Mouse (Mus musculus) liver, adult (tissue): ENCODE measurements around the gene Tnfsf13.

Source experiments
- GATA4 ChIP-seq: IDR thresholded peaks from 2 replicates; pipeline ENCODE4 v1.6.1; 2014; ENCODE audit warnings: mild to moderate bottlenecking, low read length; ENCODE audit not compliant: insufficient replicate concordance

Gene Tnfsf13

DNA sequence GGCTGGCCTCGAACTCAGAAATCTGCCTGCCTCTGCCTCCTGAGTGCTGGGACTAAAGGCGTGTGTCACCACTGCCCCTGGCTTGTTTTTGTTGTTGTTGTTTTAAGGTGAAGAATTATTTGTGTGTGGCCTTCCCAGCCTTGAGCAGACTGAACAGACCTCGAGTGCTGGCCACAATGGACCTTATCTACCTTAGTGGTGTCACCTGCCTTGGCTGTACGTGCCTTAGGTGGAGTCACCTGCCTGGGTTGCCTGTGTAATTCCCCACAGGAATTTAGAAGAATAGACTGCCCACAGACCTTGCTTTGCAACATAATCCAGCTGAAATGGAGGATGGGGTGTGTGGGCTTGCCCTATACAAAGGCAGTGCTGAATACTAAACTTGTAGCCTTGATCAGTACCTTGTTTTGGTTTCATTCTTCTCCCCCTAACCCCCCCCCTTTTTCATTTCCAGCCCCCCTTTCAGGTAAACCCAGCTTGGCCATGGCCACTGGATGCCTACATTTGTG, 22.3 kb upstream of the Tnfsf13 start:
- no peak for TF ChIP-seq GATA4

DNA sequence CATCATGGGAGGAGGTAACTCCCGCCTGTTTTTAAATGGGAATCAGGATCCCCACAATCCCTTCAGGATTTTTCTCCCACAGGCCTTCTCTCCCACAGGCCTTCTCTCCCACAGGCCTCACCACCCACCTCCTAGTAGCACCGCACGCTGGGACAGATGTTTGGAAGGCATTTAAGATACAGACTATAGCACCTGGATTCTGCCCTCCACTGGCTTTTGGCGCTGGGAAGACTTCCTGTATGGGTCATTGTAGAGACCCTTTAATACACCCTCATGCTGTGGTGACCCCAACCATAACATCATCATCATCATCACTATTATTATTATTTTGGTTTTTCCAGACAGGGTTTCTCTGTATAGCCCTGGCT, 21.9 kb upstream of the Tnfsf13 start:
- TF ChIP-seq GATA4, result no peak

DNA sequence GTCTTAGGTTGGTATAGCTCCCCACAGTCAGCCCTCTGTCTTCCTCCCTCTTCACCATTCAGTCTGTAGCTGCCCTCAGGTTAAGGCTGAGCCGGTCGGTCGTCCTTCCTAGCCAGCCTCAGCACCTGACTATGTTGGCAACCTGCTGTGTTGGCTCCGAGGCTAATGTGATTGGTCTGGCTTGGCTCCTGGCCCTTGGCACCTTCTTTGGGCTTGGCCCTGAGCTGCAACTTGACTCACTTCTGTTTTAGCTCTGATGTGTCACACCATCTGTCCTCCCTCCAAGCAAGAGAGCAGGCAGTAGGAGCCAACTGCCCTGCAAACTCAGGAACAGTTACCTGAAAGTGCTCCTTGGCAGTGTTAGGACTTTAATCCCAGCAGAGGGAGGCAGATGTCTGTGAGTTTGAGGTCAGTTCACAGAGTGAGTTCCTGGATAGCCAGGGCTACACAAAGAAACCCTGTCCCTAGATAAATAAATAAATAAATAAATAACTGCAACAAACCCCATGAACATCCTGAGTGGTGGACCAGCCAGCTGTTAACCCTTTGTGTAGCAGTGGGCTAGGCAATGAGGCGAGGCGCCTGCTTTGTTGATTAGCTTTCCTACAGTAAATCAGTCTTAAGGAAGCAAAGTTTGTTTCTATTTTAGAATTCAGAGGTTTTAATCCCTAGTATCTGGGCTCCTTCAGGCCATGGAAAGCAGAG, 21.3 kb upstream of the Tnfsf13 start:
- no peak for TF ChIP-seq GATA4

DNA sequence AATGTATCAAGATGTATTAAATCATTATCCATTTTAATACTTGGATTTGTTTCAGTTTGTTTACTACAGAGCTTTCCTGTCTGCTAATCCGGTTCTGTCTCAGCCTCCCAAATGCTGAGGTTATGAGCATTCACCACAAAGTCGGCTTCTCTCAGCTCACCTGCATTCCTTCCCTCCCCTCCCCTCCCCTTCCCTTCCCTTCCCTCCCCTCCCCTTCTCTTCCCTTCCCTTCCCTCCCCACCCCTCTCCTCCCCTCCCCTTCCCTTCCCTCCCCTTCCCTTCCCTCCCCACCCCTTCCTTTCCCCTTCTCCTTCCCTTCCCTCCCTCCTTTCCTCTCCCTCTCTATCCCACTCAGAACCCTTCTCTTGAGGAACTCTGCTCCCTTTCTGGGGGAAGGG, 19.0 kb upstream of the Tnfsf13 start:
- no peak for TF ChIP-seq GATA4

DNA sequence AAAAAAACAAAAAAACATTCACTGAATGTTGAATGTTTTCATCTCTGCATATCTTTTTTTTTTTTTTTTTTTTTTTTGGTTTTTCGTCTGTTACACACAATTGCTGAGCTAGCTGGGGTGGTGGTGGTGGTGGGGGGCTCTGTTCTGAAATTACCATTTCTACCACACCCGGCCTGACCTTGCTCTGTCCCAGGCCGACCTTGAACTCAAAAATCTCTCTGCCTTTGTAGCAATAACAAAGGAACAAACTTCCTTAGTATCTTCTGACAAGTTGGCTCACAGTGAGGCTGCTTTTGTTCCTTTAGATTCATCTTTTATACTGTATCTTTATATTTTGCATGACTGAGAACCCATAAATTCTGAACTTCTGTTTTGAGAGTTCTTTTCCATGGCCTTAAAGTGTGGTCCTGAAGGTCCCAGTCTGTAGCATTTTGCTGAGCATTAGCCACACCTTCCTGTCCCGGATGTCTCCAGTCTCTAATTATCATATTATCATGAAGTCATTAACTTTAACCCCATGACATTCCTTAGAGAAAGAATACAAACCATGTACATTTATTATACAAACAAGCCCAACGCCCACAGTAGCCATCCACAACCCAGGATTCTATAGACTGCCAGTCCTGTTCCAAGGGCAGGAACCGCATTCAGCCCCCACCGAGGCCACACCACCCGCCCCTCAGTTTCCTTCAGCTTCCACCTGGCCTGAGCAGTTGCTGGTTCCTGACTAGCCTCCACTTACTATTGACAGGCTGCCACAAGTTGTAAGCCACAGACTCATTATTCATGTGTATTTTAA, 18.4 kb upstream of the Tnfsf13 start:
- TF ChIP-seq GATA4, result no peak

DNA sequence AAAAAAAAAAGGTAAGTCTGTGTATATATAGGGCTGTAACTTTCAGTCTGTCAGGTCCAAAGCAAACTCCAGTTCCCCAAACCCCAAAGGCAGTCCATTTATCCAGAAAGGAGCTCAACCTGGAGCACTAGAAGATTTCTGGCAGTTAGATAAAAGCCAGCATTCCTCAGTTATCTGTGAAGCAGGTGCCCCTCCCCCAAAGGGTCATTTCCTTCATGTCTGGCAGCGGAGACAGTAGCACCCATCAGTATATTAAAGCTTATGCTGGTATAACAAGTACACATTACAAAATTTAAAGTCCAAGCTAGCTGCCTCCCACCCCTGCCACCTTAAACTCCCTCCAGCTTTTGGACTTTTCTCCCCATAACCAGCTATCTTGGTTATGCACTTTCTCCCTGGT, 14.0 kb upstream of the Tnfsf13 start:
- TF ChIP-seq GATA4, result no peak

DNA sequence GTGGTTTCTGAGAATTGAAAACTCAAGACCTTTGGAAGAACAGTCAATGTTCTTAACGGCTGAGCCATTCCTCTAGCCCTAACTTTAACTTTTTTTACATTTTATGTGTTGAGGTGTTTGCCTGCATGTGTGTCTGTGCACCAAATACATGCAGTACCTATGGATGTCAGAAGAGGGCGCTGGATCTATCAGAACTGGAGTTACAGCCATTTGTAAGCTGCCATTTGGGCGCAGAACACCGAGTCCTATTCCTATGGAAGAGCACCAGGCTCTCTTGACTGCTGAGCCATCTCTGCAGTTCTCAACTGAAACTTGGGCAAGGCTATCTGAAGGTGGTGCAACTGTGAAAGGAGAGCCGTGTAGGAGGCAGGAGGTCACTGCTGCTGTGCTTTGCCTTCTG, 13.0 kb upstream of the Tnfsf13 start:
- TF ChIP-seq GATA4, result no peak

DNA sequence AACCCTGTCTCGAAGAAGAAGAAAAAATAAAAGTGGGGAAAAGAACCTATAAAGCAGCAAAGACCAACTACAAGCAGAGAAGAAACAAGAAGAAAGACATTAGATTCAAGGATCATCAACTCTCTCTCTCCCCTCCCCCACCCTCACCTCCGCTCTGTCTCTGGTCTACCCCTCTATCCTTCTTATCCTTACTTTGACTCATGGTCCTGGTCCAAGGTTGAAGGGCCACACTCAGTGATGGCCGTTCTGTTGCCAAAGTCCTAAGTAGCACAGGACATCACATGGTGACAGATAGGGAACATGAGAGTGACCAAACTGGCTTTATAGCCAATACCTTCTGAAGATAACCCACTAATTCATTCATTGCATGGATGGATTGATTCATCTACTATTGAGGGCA, 11.8 kb upstream of the Tnfsf13 start:
- no peak for TF ChIP-seq GATA4

DNA sequence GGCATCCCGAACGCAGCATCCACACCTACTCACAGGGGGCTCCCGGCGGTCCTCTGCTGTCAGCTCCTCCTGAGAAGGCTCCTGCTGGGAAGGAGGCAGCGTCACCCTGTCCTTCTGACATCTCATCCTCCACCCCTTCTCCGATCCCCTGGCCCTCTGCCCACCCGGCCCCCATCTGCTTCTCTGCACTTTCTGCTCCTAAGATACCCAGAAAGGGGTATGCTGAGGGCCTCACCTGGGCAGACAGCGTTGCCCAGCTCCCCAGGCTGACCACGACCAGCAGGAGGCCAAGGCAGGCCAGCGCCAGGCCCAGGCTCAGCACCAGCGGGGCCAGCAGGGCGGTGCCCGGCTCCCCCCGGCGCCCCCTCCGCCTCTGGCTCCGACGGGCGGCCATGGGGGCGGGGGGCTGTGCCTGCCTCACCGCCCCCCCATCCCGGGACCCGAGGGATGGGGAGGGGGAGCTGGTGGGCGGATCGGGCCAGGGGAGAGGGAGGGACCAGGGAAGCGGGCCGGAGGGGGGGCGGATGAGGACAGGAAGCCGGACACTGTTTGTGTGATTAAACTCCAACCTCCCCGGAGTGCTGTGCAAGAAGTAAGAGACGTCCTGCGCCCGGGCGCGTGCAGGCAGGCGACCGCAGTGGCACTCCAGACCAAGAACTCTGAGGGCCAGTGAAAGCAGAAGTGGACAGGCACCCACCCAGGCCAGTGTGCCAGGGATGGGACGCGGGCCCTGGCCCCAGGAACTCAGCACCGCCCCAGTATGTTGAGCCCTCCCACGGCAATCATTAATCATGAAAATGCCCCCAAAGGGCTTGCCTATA, 10.0 kb upstream of the Tnfsf13 start, which contains the start of the genes Tnfsf12 and Tnfsfm13:
Gene Tnfsf12, minus strand, starts transcription at position 489 of the 821 bp plus-strand sequence.
Gene Tnfsfm13, minus strand, starts transcription at position 738 of the 821 bp plus-strand sequence.
- peak; percentile 50; the same call in 1 of the 2 replicates for TF ChIP-seq GATA4

DNA sequence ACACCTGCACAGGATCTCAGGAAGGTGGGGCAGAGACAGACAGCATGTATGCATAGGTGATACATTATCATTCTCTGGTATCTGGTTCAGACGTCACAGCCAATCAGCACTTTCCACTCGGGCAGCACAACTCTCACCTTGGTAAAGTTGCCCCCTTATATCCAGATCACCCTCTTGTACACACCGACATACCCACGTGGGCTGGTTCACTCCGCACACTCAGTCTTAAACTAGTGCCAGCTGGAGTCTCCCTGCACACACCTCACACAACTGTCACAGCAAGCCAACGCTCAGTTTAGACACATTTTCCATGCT, 9.4 kb upstream of the Tnfsf13 start:
- TF ChIP-seq GATA4, result no peak

DNA sequence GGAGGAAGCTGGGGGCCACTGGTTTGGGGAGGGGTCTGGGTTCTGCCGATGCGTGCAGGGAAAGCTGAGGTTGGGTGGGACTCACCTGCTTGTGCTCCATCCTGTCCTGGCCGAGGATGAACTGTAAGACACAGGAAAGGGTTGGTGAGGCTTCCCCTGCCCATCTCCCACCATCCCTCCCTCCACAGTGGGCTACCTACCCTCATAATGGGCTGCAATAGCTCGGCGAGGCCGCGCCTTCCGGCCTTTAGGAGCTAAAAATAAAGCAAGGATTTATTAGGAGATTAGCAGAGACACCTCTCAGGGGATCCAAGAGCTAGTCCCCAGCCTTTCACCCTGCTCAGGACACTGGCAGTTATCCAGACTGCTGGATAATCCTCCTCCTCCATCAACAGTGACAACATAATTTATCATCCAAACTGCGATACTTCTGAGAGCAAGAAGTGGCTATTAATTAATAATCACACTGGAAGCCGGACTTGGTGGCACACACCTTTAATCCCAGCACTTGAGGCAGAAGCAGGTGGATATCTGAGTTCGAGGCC, 7.9 kb upstream of the Tnfsf13 start:
- TF ChIP-seq GATA4, result no peak

DNA sequence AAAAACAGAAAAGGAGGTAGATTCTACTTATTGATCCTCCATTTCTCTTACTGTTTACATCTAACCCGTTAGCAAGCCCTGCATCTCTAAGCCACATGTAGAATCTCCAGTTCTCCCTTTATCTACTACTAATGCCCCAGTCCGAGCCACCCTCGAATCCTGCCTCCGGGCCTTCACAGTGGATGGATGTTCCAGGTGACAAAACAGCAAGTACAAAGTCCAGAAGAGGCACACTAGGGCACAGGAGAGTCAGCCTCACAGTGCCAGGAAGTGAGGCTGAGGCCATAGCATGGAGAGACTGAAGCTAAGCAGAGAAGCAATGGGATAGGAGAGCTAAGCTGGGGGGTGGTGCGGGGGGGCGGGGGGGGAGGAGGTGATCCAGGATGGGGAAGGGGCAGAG, 7.3 kb upstream of the Tnfsf13 start:
- TF ChIP-seq GATA4, result no peak

DNA sequence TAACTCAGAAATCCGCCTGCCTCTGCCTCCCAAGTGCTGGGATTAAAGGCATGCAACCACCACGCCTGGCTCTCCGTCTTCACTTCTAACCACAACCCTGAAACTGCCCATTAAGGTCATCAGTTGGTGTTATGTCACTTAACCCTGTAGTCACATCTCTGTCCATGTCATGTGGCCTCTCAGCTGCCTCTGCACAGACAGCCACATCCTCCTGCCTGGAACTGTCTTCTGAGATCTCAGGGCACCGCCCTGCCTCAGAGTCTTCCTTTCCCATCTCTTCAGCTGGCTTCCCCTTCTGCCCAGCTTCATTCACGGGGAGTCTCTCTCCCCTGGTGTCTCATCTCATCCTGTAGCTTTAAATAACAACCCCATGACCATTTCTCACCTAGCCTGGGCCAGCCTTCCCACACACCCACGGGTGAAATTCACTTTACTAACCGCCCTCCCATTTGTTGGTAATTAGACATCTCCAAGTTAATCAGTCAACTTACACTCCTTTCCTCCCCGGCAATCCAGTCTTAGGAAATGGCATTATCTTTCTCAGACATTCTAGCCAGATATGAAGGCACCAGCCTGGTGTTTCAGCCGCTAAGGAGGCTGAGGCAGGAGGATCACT, 6.7 kb upstream of the Tnfsf13 start:
- no peak for TF ChIP-seq GATA4

DNA sequence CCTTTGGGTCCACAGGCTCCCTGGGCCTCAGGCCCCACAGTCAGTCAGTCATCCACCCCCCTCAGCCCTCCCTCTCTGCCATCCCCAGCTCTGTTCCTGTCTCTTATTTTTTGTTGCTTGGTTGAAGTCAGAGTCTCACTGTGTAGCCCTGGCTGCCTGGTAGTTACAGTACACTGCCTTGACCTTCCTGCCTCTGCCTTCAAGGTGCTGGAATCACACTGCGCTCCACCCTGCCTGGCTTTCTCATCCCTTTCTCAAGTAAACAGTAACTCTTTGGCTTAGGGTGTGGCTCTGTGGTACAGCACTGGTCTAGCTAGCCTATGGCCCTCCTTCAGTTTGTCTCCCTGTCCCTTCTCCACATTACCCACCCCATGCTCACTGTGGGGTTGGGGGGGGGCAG, 4.3 kb upstream of the Tnfsf13 start:
- TF ChIP-seq GATA4, result no peak

DNA sequence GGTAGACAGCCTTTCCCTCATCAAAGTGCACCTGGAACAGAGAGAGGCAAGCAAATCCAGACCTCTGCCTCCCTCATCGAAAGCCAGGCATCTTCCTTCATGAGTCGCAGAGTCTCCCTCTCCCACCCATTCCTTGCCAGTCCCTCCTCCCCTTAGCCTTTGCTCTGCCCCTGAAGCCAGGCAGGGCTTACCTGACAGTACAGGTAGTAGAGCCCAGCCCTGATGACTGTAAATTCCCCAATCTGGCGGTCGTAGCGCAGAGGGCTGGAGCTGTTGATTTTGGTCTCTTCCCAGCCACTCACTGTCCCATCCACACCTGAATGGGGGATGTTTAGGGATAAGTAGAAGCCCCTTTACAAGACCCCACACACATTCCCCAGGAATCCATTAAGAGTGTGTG, 1.5 kb upstream of the Tnfsf13 start:
- no peak for TF ChIP-seq GATA4
